Mouse (Mus musculus): Measurements from ENCODE around the gene Skiv2l. TPM values are rescaled to one million over a fixed set of nuclear protein-coding genes. Genes with fewer than 3 reads are reported as not detected.
"Not testable (repeated sequence)": the region's sequence is repeated elsewhere in the genome, so short reads cannot be mapped to it uniquely, and the experiment has no call there.

Skiv2l gene
- total and polyA plus RNA-seq, 2 experiments from 2014 or later: 18.7 to 40.3 TPM

DNA sequence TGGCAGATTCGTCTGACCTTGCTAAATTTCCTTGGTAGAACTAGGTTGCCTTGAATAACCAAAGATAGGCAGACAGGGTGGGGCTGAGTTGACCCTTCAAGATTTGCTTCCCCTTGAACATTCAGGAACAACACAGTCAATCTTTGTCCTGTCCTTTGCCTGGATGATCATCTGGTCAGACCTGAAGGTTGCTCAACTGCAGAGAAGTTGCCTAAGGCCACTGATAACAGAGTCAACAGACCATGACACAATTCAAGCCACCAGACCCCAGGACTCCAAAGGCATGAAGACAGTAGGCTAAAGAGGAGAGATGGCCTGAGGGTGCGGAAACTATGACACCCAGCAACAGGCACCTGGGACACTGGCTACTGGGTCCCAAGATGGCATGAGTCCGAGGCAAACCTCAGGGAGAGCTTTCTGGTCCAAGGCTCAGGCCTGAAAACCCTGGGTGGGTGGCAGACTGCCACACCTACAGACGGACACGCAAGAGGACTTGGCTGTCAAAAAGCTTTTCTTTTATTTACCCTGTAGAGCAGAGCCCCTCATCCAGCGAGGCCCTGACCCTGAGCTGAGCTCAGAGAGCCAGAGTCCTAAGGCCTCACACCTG lies 41.3 kb downstream of the Skiv2l start:
- 72% methylated on average over 6 of the region's 6 CpGs for WGBS
- Histone ChIP-seq H3K4me3 (ENCODE audit: low read depth, low read length) (no peak overlapping the region), H3K9ac (replicated peaks; ENCODE audit: low read depth, low read length) (no peak overlapping the region), H3K9me3 (replicated peaks; ENCODE audit: control insufficient read depth, low read length) (peaks cover 7% of the 10 kb centered on the region; the same call in 1 of the 2 replicates), H3K4me1 (ENCODE audit: control insufficient read depth, insufficient read depth) (no peaks in the 10 kb centered on the region), H3K36me3 (replicated peaks; ENCODE audit: control insufficient read depth, insufficient read depth, low read length) (no peaks in the 10 kb centered on the region), H3K27ac (ENCODE audit: low read depth) (no peak overlapping the region), H3K4me2 (ENCODE audit: low read depth, low read length) (no peak overlapping the region), H3K27me3 (ENCODE audit: control insufficient read depth, insufficient read depth, low read length) (no peaks in the 10 kb centered on the region)
- TF ChIP-seq EP300 (IDR thresholded peaks at IDR 0.05; ENCODE audit: low read depth) (no peak), CTCF (IDR thresholded peaks at IDR 0.05; ENCODE audit: low read depth) (no peak)
- ATAC-seq (ENCODE audit: insufficient read depth, low read depth): no peak
- DNase-seq (ENCODE audit: low spot score): no peak

DNA sequence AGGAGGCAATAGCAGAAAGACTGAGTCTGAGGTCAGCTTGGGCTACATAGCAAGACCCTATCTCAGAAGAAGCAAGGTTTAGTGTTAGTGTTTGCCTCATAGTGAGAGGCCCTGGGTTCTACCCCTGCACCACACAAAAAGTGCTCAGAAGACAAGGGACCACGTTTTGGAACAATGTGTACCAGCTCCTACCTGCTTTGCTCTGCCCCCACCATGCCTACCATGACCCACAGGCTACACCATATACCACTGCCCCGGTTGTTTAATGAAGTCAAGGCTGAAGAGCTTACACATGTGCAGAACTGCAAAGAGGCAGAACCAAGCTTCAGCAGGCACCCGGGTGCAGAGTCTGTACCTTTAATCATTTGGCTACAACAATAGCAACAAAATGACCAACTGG lies 42.8 kb downstream of the Skiv2l start:
- Histone ChIP-seq H3K4me2 (ENCODE audit: low read depth, low read length) (no peak overlapping the region), H3K9me3 (replicated peaks; ENCODE audit: control insufficient read depth, low read length) (peaks cover 7% of the 10 kb centered on the region; the same call in 1 of the 2 replicates), H3K9ac (replicated peaks; ENCODE audit: low read depth, low read length) (no peak overlapping the region), H3K4me1 (ENCODE audit: control insufficient read depth, insufficient read depth) (no peaks in the 10 kb centered on the region), H3K27me3 (ENCODE audit: control insufficient read depth, insufficient read depth, low read length) (no peaks in the 10 kb centered on the region), H3K36me3 (replicated peaks; ENCODE audit: control insufficient read depth, insufficient read depth, low read length) (no peaks in the 10 kb centered on the region), H3K27ac (ENCODE audit: low read depth) (no peak overlapping the region), H3K4me3 (ENCODE audit: low read depth, low read length) (no peak overlapping the region)
- 54% methylated on average over 3 of the region's 3 CpGs for WGBS
- TF ChIP-seq EP300 (IDR thresholded peaks at IDR 0.05; ENCODE audit: low read depth) (no peak), CTCF (IDR thresholded peaks at IDR 0.05; ENCODE audit: low read depth) (no peak)
- no peak for ATAC-seq (ENCODE audit: insufficient read depth, low read depth)
- no peak for DNase-seq (ENCODE audit: low spot score)

DNA sequence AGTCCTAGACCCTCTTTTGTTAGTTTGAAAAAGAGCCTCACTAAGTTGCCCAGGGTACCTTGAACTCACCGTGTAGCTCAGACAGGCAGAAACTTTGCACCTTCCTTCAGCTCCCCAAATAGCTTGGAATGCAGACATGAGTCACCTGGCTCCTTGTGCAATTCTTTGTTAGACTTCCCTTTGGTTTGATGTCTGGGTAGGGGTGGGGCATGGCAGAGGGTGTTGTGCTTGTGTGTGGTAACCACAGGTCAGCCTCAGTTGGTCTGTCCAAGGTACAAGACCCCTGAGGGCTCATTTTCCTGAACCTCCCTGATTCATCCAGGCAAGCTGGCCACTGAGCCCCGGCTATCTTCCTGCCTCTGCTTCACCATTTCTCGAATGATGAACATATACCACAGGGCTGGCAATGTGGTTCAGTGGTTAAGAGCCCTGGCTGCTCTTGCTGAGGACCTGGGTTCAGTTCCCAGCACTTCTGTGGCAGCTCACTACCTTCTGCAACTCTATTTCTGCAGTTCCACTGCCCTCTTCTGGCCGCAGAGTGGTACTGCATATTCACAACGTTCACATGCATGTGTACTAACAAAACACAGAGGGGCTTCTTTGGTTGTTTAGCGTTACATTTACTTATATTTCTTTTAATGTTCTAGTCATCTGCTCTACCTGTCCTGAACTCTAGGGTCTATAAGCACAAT lies 45.0 kb downstream of the Skiv2l start:
- Histone ChIP-seq H3K4me2 (ENCODE audit: low read depth, low read length) (no peak overlapping the region), H3K4me1 (ENCODE audit: control insufficient read depth, insufficient read depth) (no peaks in the 10 kb centered on the region), H3K27ac (ENCODE audit: low read depth) (no peak overlapping the region), H3K4me3 (ENCODE audit: low read depth, low read length) (no peak overlapping the region), H3K9ac (replicated peaks; ENCODE audit: low read depth, low read length) (no peak overlapping the region), H3K27me3 (ENCODE audit: control insufficient read depth, insufficient read depth, low read length) (no peaks in the 10 kb centered on the region), H3K36me3 (replicated peaks; ENCODE audit: control insufficient read depth, insufficient read depth, low read length) (no peaks in the 10 kb centered on the region), H3K9me3 (replicated peaks; ENCODE audit: control insufficient read depth, low read length) (peaks cover 7% of the 10 kb centered on the region; the same call in 1 of the 2 replicates)
- WGBS: 66% methylated on average over 6 of the region's 6 CpGs
- DNase-seq (ENCODE audit: low spot score) (no peak), ATAC-seq (ENCODE audit: insufficient read depth, low read depth) (no peak)
- TF ChIP-seq EP300 (IDR thresholded peaks at IDR 0.05; ENCODE audit: low read depth): no peak
- TF ChIP-seq CTCF (IDR thresholded peaks at IDR 0.05; ENCODE audit: low read depth): no peak

DNA sequence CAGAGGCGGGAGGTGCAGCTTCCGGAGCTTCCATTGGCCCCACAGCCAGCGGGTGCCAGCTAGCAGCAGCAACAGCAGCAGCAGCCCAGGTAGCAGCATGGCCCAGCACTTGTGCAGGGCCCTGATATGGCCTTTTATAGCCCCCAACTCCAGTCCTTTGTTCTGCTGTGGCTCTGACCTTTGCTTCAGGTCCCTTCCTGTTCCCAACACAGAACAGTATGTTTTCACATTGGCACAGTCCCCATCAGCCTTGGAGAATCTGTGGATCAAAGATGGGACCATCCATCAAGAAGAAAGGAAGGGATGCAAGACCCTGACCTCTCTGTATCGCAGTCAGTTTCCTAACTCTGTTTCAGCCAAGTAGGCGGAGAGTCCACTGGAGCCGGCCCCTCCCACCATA lies 45.7 kb downstream of the Skiv2l start, which contains the start of gene Cyp21a1:
Gene Cyp21a1 (minus strand): TSS at position 261 of the 400 bp plus-strand sequence.
- ATAC-seq (ENCODE audit: insufficient read depth, low read depth); H3K4me1 ChIP-seq (ENCODE audit: control insufficient read depth, insufficient read depth); H3K27me3 ChIP-seq (ENCODE audit: control insufficient read depth, insufficient read depth, low read length); DNase-seq (ENCODE audit: low spot score); H3K4me3 ChIP-seq (ENCODE audit: low read depth, low read length); H3K9ac ChIP-seq (replicated peaks; ENCODE audit: low read depth, low read length); H3K4me2 ChIP-seq (ENCODE audit: low read depth, low read length); H3K27ac ChIP-seq (ENCODE audit: low read depth); H3K36me3 ChIP-seq (replicated peaks; ENCODE audit: control insufficient read depth, insufficient read depth, low read length); H3K9me3 ChIP-seq (replicated peaks; ENCODE audit: control insufficient read depth, low read length): not testable (repeated sequence)
- 83% methylated on average over 2 of the region's 6 CpGs for WGBS

DNA sequence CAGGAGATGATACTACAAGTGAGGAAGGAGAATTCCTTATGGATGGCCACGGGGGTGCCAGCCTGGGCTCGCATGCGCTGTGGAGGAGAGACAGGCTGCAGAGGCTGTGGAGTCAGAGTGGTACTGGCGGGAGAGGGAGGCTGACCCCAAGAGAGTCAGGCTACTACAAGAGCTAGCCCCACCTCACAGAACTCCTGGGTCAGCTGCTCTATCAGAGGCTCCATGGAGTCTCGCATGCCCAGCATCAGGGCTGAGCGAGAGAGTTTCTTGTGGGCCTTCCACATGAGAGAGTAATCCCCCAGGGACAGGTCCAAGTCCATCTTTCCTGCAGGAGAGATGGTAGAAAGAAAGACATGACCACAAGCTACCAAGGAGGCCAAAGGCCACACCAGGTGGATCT lies 46.6 kb downstream of the Skiv2l start:
- not testable (repeated sequence) for H3K27ac ChIP-seq (ENCODE audit: low read depth); DNase-seq (ENCODE audit: low spot score); H3K36me3 ChIP-seq (replicated peaks; ENCODE audit: control insufficient read depth, insufficient read depth, low read length); H3K9me3 ChIP-seq (replicated peaks; ENCODE audit: control insufficient read depth, low read length); H3K27me3 ChIP-seq (ENCODE audit: control insufficient read depth, insufficient read depth, low read length); H3K4me3 ChIP-seq (ENCODE audit: low read depth, low read length); H3K4me1 ChIP-seq (ENCODE audit: control insufficient read depth, insufficient read depth); H3K4me2 ChIP-seq (ENCODE audit: low read depth, low read length); ATAC-seq (ENCODE audit: insufficient read depth, low read depth); H3K9ac ChIP-seq (replicated peaks; ENCODE audit: low read depth, low read length)
- WGBS: 87% methylated on average over 6 of the region's 6 CpGs

DNA sequence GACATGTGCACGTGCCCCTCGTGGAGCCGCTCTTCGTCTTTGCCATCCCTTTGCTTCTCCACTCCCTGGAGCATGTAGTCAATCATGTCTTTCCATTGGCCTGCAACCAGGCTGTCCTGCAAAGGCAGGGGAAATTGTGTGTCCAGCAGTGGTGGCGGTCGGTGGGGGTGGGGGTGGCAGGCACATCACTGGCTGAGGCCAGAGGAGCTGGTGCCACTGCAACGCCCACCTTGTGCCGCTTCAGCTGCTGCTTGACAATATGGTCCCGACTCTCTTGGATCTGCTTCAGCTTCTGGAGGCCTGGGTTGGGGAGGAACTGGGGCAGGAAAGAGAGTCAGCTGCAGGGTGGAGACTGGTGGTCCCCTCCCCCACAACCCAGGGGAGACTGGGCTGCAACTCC lies 47.3 kb downstream of the Skiv2l start:
- not testable (repeated sequence) for H3K9ac ChIP-seq (replicated peaks; ENCODE audit: low read depth, low read length); ATAC-seq (ENCODE audit: insufficient read depth, low read depth); H3K4me3 ChIP-seq (ENCODE audit: low read depth, low read length); H3K4me1 ChIP-seq (ENCODE audit: control insufficient read depth, insufficient read depth); H3K27ac ChIP-seq (ENCODE audit: low read depth); H3K9me3 ChIP-seq (replicated peaks; ENCODE audit: control insufficient read depth, low read length); H3K36me3 ChIP-seq (replicated peaks; ENCODE audit: control insufficient read depth, insufficient read depth, low read length); H3K27me3 ChIP-seq (ENCODE audit: control insufficient read depth, insufficient read depth, low read length); H3K4me2 ChIP-seq (ENCODE audit: low read depth, low read length); DNase-seq (ENCODE audit: low spot score)
- WGBS: 76% methylated on average over 9 of the region's 9 CpGs

DNA sequence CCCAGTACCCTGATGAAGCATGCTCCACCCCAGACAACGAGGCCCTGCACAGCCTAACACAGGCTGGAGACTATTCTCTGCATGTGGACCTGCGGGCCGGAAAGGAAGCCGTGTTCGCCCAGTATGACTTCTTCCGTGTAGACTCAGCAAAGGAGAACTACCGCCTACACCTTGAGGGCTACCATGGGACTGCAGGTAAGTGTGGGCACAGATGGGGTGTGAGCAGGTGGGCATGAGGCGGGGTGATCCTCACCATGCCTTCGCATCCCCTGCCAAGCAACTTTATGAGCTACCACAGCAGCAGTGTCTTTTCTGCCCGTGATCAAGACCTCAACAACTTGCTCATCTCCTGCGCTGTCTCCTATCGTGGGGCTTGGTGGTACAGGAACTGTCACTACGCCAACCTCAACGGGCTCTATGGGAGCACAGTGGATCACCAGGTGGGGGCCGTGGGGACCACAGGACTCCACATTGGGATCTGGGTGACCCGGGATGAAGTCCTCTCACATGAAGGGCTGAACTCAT lies 49.2 kb downstream of the Skiv2l start:
- H3K4me1 ChIP-seq (ENCODE audit: control insufficient read depth, insufficient read depth); H3K4me2 ChIP-seq (ENCODE audit: low read depth, low read length); ATAC-seq (ENCODE audit: insufficient read depth, low read depth); H3K4me3 ChIP-seq (ENCODE audit: low read depth, low read length); H3K36me3 ChIP-seq (replicated peaks; ENCODE audit: control insufficient read depth, insufficient read depth, low read length); H3K9ac ChIP-seq (replicated peaks; ENCODE audit: low read depth, low read length); H3K27me3 ChIP-seq (ENCODE audit: control insufficient read depth, insufficient read depth, low read length); DNase-seq (ENCODE audit: low spot score); H3K27ac ChIP-seq (ENCODE audit: low read depth); H3K9me3 ChIP-seq (replicated peaks; ENCODE audit: control insufficient read depth, low read length): not testable (repeated sequence)
- 88% methylated on average over 16 of the region's 16 CpGs for WGBS

Data from heart, postnatal 0 days (tissue).